Mouse (Mus musculus): ENCODE results near the gene Speg. TPM values are rescaled to one million over a fixed set of nuclear protein-coding genes. Genes with fewer than 3 reads are reported as not detected.

The Speg gene
- total RNA-seq, 1 experiment = 31.2 TPM

- Histone ChIP-seq H3K9ac (ENCODE audit: insufficient read depth, low read depth, low read length, poor library complexity, severe bottlenecking) (no peak overlapping the region), H3K27ac (ENCODE audit: insufficient read depth, low read depth, low read length, poor library complexity, severe bottlenecking) (no peak overlapping the region), H3K36me3 (ENCODE audit: control insufficient read depth, insufficient read depth, low read length, poor library complexity, severe bottlenecking) (no peaks in the 10 kb centered on the region), H3K9me3 (ENCODE audit: control insufficient read depth, insufficient read depth, low read depth, low read length) (no peaks in the 10 kb centered on the region), H3K4me1 (ENCODE audit: control insufficient read depth in 2 of 2, insufficient read depth in 2 of 2, low read length in 2 of 2, poor library complexity in 1 of 2) (peaks cover 2 to 4% of the 10 kb centered on the region in 2 experiments; a peak in 1 of 4 replicates), H3K4me3 (ENCODE audit: insufficient read depth in 1 of 2, low read depth in 1 of 2, low read length in 2 of 2, poor library complexity in 1 of 2, severe bottlenecking in 1 of 2) (peak overlapping the region; percentile 37 to 57; a peak in 3 of 4 replicates)
- TF ChIP-seq ZNF384 (IDR thresholded peaks at IDR 0.05; ENCODE audit: low read depth, low read length) (no peak), ZC3H11A (IDR thresholded peaks at IDR 0.05; ENCODE audit: borderline replicate concordance, low read depth, low read length) (no peak), HCFC1 (IDR thresholded peaks at IDR 0.05; ENCODE audit: borderline replicate concordance, insufficient read depth, low read length) (no peak), MAFK (IDR thresholded peaks at IDR 0.05; ENCODE audit: insufficient read depth, low read depth, low read length) (no peak), CHD2 (IDR thresholded peaks at IDR 0.05; ENCODE audit: low read depth, low read length) (no peak)
- DNase-seq (ENCODE audit: low read depth, low spot score) = no peak
- in situ Hi-C loops (cut with MboI; ENCODE audit: low sequenced_read_pairs in 2 of 2, unreplicated experiment in 2 of 2) = no loop called here
Measured at GRCm38 (mm10) chr1:75422216-75422822, 47.2 kb downstream of the Speg start.

GRCm38 (mm10) chr1:75422823-75423471 lies 47.9 kb downstream of the Speg start:
- no peak overlapping the region for H3K27ac ChIP-seq (ENCODE audit: insufficient read depth, low read depth, low read length, poor library complexity, severe bottlenecking)

GRCm38 (mm10) chr1:75423780-75424390 lies 48.8 kb downstream of the Speg start:
- H3K9ac ChIP-seq (ENCODE audit: insufficient read depth, low read depth, low read length, poor library complexity, severe bottlenecking) = no peak overlapping the region
- H3K4me1 ChIP-seq (ENCODE audit: control insufficient read depth in 2 of 2, insufficient read depth in 2 of 2, low read length in 2 of 2, poor library complexity in 1 of 2) = peaks cover 2 to 10% of the 10 kb centered on the region in 2 experiments; a peak in 1 of 4 replicates
- no peak overlapping the region for H3K4me3 ChIP-seq (ENCODE audit: insufficient read depth in 1 of 2, low read depth in 1 of 2, low read length in 2 of 2, poor library complexity in 1 of 2, severe bottlenecking in 1 of 2)
- H3K27ac ChIP-seq (ENCODE audit: insufficient read depth, low read depth, low read length, poor library complexity, severe bottlenecking) = no peak overlapping the region
- no peak for DNase-seq (ENCODE audit: low read depth, low spot score)
- no peaks in the 10 kb centered on the region for H3K36me3 ChIP-seq (ENCODE audit: control insufficient read depth, insufficient read depth, low read length, poor library complexity, severe bottlenecking)
- no peaks in the 10 kb centered on the region for H3K9me3 ChIP-seq (ENCODE audit: control insufficient read depth, insufficient read depth, low read depth, low read length)
- in situ Hi-C loops (cut with MboI; ENCODE audit: low sequenced_read_pairs in 2 of 2, unreplicated experiment in 2 of 2) = no loop called here
- no peak for TF ChIP-seq HCFC1 (IDR thresholded peaks at IDR 0.05; ENCODE audit: borderline replicate concordance, insufficient read depth, low read length)
- no peak for TF ChIP-seq ZNF384 (IDR thresholded peaks at IDR 0.05; ENCODE audit: low read depth, low read length)
- TF ChIP-seq MAFK (IDR thresholded peaks at IDR 0.05; ENCODE audit: insufficient read depth, low read depth, low read length) = no peak
- no peak for TF ChIP-seq ZC3H11A (IDR thresholded peaks at IDR 0.05; ENCODE audit: borderline replicate concordance, low read depth, low read length)
- TF ChIP-seq CHD2 (IDR thresholded peaks at IDR 0.05; ENCODE audit: low read depth, low read length) = no peak

More at GRCm38 (mm10) chr1:75422823-75423471, 47.9 kb downstream of the Speg start:
- H3K4me1 ChIP-seq (ENCODE audit: control insufficient read depth in 2 of 2, insufficient read depth in 2 of 2, low read length in 2 of 2, poor library complexity in 1 of 2) = peaks cover 2 to 9% of the 10 kb centered on the region in 2 experiments; a peak in 1 of 4 replicates
- H3K9ac ChIP-seq (ENCODE audit: insufficient read depth, low read depth, low read length, poor library complexity, severe bottlenecking) = 0 out of 2 replicates have a peak overlapping the region, but pooled peaks have one; percentile 6
- H3K9me3 ChIP-seq (ENCODE audit: control insufficient read depth, insufficient read depth, low read depth, low read length) = no peaks in the 10 kb centered on the region
- in situ Hi-C loops (cut with MboI; ENCODE audit: low sequenced_read_pairs in 2 of 2, unreplicated experiment in 2 of 2) = no loop called here
- peak overlapping the region; percentile 37 to 57; a peak in 3 of 4 replicates for H3K4me3 ChIP-seq (ENCODE audit: insufficient read depth in 1 of 2, low read depth in 1 of 2, low read length in 2 of 2, poor library complexity in 1 of 2, severe bottlenecking in 1 of 2)
- no peak for DNase-seq (ENCODE audit: low read depth, low spot score)
- no peak for TF ChIP-seq HCFC1 (IDR thresholded peaks at IDR 0.05; ENCODE audit: borderline replicate concordance, insufficient read depth, low read length)
- no peak for TF ChIP-seq ZC3H11A (IDR thresholded peaks at IDR 0.05; ENCODE audit: borderline replicate concordance, low read depth, low read length)
- TF ChIP-seq MAFK (IDR thresholded peaks at IDR 0.05; ENCODE audit: insufficient read depth, low read depth, low read length) = no peak
- TF ChIP-seq ZNF384 (IDR thresholded peaks at IDR 0.05; ENCODE audit: low read depth, low read length) = no peak
- no peak for TF ChIP-seq CHD2 (IDR thresholded peaks at IDR 0.05; ENCODE audit: low read depth, low read length)
- H3K36me3 ChIP-seq (ENCODE audit: control insufficient read depth, insufficient read depth, low read length, poor library complexity, severe bottlenecking) = no peaks in the 10 kb centered on the region

GRCm38 (mm10) chr1:75425796-75426471 lies 50.8 kb downstream of the Speg start:
- no peaks in the 10 kb centered on the region for H3K36me3 ChIP-seq (ENCODE audit: control insufficient read depth, insufficient read depth, low read length, poor library complexity, severe bottlenecking)
- no peak for TF ChIP-seq CHD2 (IDR thresholded peaks at IDR 0.05; ENCODE audit: low read depth, low read length)
- TF ChIP-seq HCFC1 (IDR thresholded peaks at IDR 0.05; ENCODE audit: borderline replicate concordance, insufficient read depth, low read length) = no peak
- TF ChIP-seq ZNF384 (IDR thresholded peaks at IDR 0.05; ENCODE audit: low read depth, low read length) = 0 out of 2 replicates have a peak, but pooled peaks have one; percentile 33
- in situ Hi-C loops (cut with MboI; ENCODE audit: low sequenced_read_pairs in 2 of 2, unreplicated experiment in 2 of 2) = no loop called here

More at GRCm38 (mm10) chr1:75425796-75426471, 50.8 kb downstream of the Speg start:
- no peak overlapping the region for H3K4me3 ChIP-seq (ENCODE audit: insufficient read depth in 1 of 2, low read depth in 1 of 2, low read length in 2 of 2, poor library complexity in 1 of 2, severe bottlenecking in 1 of 2)
- no peaks in the 10 kb centered on the region for H3K9me3 ChIP-seq (ENCODE audit: control insufficient read depth, insufficient read depth, low read depth, low read length)
- H3K27ac ChIP-seq (ENCODE audit: insufficient read depth, low read depth, low read length, poor library complexity, severe bottlenecking) = no peak overlapping the region
- H3K4me1 ChIP-seq (ENCODE audit: control insufficient read depth in 2 of 2, insufficient read depth in 2 of 2, low read length in 2 of 2, poor library complexity in 1 of 2) = peaks cover 2 to 13% of the 10 kb centered on the region in 2 experiments; a peak in 1 of 4 replicates
- no peak overlapping the region for H3K9ac ChIP-seq (ENCODE audit: insufficient read depth, low read depth, low read length, poor library complexity, severe bottlenecking)
- DNase-seq (ENCODE audit: low read depth, low spot score) = peak; percentile 82

Data from ES-E14 (cell line).